Comparison of ENCODE assay signal across 7 mouse cellular contexts in genomic region chr6:55520237-55521095, GRCm38 (mm10).
DNase-seq lines count a peak whose midpoint lies in the region; ATAC-seq and TF ChIP-seq lines count a peak whose summit lies in the region.

No protein-coding gene starts in this region.

- peak; percentile 64 for DNase-seq in adipocyte (ENCODE audit: low spot score)
- DNase-seq in cerebellum, adult 8-10 months, result peak; percentile 54
- peak; percentile 21 for DNase-seq in forelimb bud, embryonic 11.5 days (ENCODE audit: low read depth, low spot score)
- DNase-seq in left cerebral cortex, adult 2 months (ENCODE audit: extremely low spot score in 1 of 2, low spot score in 2 of 2), result peak; percentile 70 to 72
- no peak for DNase-seq in thymus, postnatal 14 days

- H3K27ac ChIP-seq in hindbrain, embryonic 16.5 days (ENCODE audit: low read depth, low read length), result no peak overlapping the region
- H3K27ac ChIP-seq in left cerebral cortex, adult 2 months, result no peak overlapping the region
- no peak overlapping the region for H3K27ac ChIP-seq in midbrain, embryonic 15.5 days

- no peak overlapping the region; the same call in 1 of the 2 replicates for H3K4me3 ChIP-seq in hindbrain, embryonic 16.5 days (ENCODE audit: low read length)
- H3K4me3 ChIP-seq in left cerebral cortex, adult 2 months, result no peak overlapping the region
- H3K4me3 ChIP-seq in midbrain, embryonic 15.5 days, result no peak overlapping the region

- no peaks in the 10 kb centered on the region for H3K36me3 ChIP-seq in hindbrain, embryonic 16.5 days (ENCODE audit: control insufficient read depth, insufficient read depth, low read length)
- no peaks in the 10 kb centered on the region for H3K36me3 ChIP-seq in midbrain, embryonic 15.5 days (replicated peaks)

- WGBS in hindbrain, embryonic 16.5 days, result 21% methylated on average over 10 of the region's 11 CpGs
- 35% methylated on average over 11 of the region's 11 CpGs for WGBS in midbrain, embryonic 15.5 days

- H3K27me3 ChIP-seq in hindbrain, embryonic 16.5 days (replicated peaks; ENCODE audit: control insufficient read depth, insufficient read depth, low read length), result no peaks in the 10 kb centered on the region; the same call in 1 of the 2 replicates
- no peaks in the 10 kb centered on the region for H3K27me3 ChIP-seq in midbrain, embryonic 15.5 days (replicated peaks)

- H3K4me2 ChIP-seq in hindbrain, embryonic 16.5 days (ENCODE audit: low read length), result peak overlapping the region; percentile 46
- H3K4me2 ChIP-seq in midbrain, embryonic 15.5 days, result peak overlapping the region; percentile 39

- ATAC-seq in hindbrain, embryonic 16.5 days, result peak; percentile 87
- peak; percentile 90 for ATAC-seq in midbrain, embryonic 15.5 days (replicated peaks)

- peaks cover 2% of the 10 kb centered on the region; the same call in 1 of the 2 replicates for H3K4me1 ChIP-seq in hindbrain, embryonic 16.5 days (ENCODE audit: control insufficient read depth, insufficient read depth, low read depth, low read length)
- H3K4me1 ChIP-seq in midbrain, embryonic 15.5 days, result peaks cover 5% of the 10 kb centered on the region; the same call in 1 of the 2 replicates

- no peak overlapping the region for H3K9ac ChIP-seq in hindbrain, embryonic 16.5 days (ENCODE audit: low read depth, low read length)
- no peak overlapping the region for H3K9ac ChIP-seq in midbrain, embryonic 15.5 days

- H3K9me3 ChIP-seq in hindbrain, embryonic 16.5 days (ENCODE audit: control insufficient read depth, low read length), result no peaks in the 10 kb centered on the region
- H3K9me3 ChIP-seq in midbrain, embryonic 15.5 days, result no peaks in the 10 kb centered on the region

- peak; percentile 48 for TF ChIP-seq CTCF in left cerebral cortex, adult 2 months (IDR thresholded peaks at IDR 0.05)

- intact Hi-C loops in left cerebral cortex, adult 2 months (cut with DNase I), result loop anchor here (1.0 to 10.0 kb wide), 3 partner anchors 157 to 914 kb away; no protein-coding TSS in a partner anchor
